Mouse (Mus musculus) WW6 (cell line): ENCODE data around the gene 1810046K07Rik.
A peak's percentile ranks its signal among the peaks of the same experiment; 100 is the strongest.

Experiments
- DNase-seq: peaks from one replicate; pipeline ENCODE4 v3.0.0-alpha.2; 2013; ENCODE audit warnings: low read depth, low spot score

The 1810046K07Rik gene

GRCm38 (mm10) chr9:51305146-51305545 is 23.6 kb downstream of the 1810046K07Rik start:
- no peak for DNase-seq

- no peak for DNase-seq
These were observed 24.7 kb downstream of the 1810046K07Rik start for GRCm38 (mm10) chr9:51303980-51304379.

GRCm38 (mm10) chr9:51293541-51293940 is 35.2 kb downstream of the 1810046K07Rik start:
- no peak for DNase-seq

GRCm38 (mm10) chr9:51292674-51293073 is 36.0 kb downstream of the 1810046K07Rik start:
- DNase-seq, result peak; percentile 40

- DNase-seq, result no peak
These were observed 37.7 kb downstream of the 1810046K07Rik start for GRCm38 (mm10) chr9:51290980-51291379.

GRCm38 (mm10) chr9:51286079-51286478 is 42.6 kb downstream of the 1810046K07Rik start:
- no peak for DNase-seq

- peak; percentile 34 for DNase-seq
These were observed 50.0 kb downstream of the 1810046K07Rik start, which contains the start of gene Colca2 for GRCm38 (mm10) chr9:51278500-51279381. Colca2 (minus strand) TSS chr9:51278569.

- DNase-seq, result no peak
These were observed 50.8 kb downstream of the 1810046K07Rik start for GRCm38 (mm10) chr9:51277834-51278498.

- no peak for DNase-seq
These were observed 54.0 kb downstream of the 1810046K07Rik start for GRCm38 (mm10) chr9:51274678-51275077.

GRCm38 (mm10) chr9:51273581-51274154 is 55.0 kb downstream of the 1810046K07Rik start:
- DNase-seq, result no peak

GRCm38 (mm10) chr9:51272102-51272501 is 56.6 kb downstream of the 1810046K07Rik start:
- DNase-seq, result no peak

- DNase-seq, result no peak
These were observed 57.6 kb downstream of the 1810046K07Rik start for GRCm38 (mm10) chr9:51271073-51271472.

GRCm38 (mm10) chr9:51268852-51269251 is 59.9 kb downstream of the 1810046K07Rik start:
- no peak for DNase-seq

- DNase-seq, result no peak
These were observed 70.3 kb downstream of the 1810046K07Rik start for GRCm38 (mm10) chr9:51258426-51258825.

GRCm38 (mm10) chr9:51256780-51257502 is 71.8 kb downstream of the 1810046K07Rik start:
- DNase-seq, result no peak
